Mouse (Mus musculus): Measurements from ENCODE around the gene Spsb3. TPM values are rescaled to one million over a fixed set of nuclear protein-coding genes. Genes with fewer than 3 reads are reported as not detected.

The Spsb3 gene
- polyA plus RNA-seq (2012; rRNA removed) = 22.9 and 27.5 TPM in 2 replicates

GRCm38 (mm10) chr17:24886134-24886931 lies at the start of gene Spsb3, which contains the start of gene Nubp2:
TSS of gene Spsb3 (plus strand) at chr17:24886643.
TSS of gene Nubp2 (minus strand) at chr17:24886349.

GRCm38 (mm10) chr17:24839842-24840241 lies 46.6 kb upstream of the Spsb3 start, which contains the start of gene Hagh:
TSS of gene Hagh (plus strand) at chr17:24840143.

GRCm38 (mm10) chr17:24850065-24850772 lies 36.2 kb upstream of the Spsb3 start, which contains the start of gene Fahd1:
TSS of gene Fahd1 (minus strand) at chr17:24850364.

GRCm38 (mm10) chr17:24865776-24866175 lies 20.7 kb upstream of the Spsb3 start, which contains the start of gene Igfals:
TSS of gene Igfals (plus strand) at chr17:24865997.

GRCm38 (mm10) chr17:24894995-24895547 lies 8.6 kb downstream of the Spsb3 start, which contains the start of the genes Eme2 and Mrps34:
TSS of gene Eme2 (minus strand) at chr17:24895087.
TSS of gene Mrps34 (plus strand) at chr17:24895116.

GRCm38 (mm10) chr17:24896241-24896992 lies 10.0 kb downstream of the Spsb3 start, which contains the start of gene Nme3:
TSS of gene Nme3 (plus strand) at chr17:24896500.

GRCm38 (mm10) chr17:24936259-24937237 lies 50.1 kb downstream of the Spsb3 start, which contains the start of gene Mapk8ip3:
TSS of gene Mapk8ip3 (minus strand) at chr17:24936977.

Other genes starting within 250 kb of the Spsb3 start
- 5.4 and 5.8 TPM in 2 replicates for gene Slc9a3r2, start 236.3 kb upstream of the Spsb3 start, polyA plus RNA-seq (2012; rRNA removed)
- gene Npw, start 228.2 kb upstream of the Spsb3 start, polyA plus RNA-seq (2012; rRNA removed) = 0.18 and 0.27 TPM in 2 replicates
- gene Zfp598, start 217.0 kb upstream of the Spsb3 start, polyA plus RNA-seq (2012; rRNA removed) = 20.9 and 23.8 TPM in 2 replicates
- gene Syngr3, start 196.7 kb upstream of the Spsb3 start, polyA plus RNA-seq (2012; rRNA removed) = 0.05 and 0.06 TPM in 2 replicates
- 18.1 and 19.5 TPM in 2 replicates for gene Gfer, start 190.5 kb upstream of the Spsb3 start, polyA plus RNA-seq (2012; rRNA removed)
- 0.66 and 0.81 TPM in 2 replicates for gene Noxo1, start 190.4 kb upstream of the Spsb3 start, polyA plus RNA-seq (2012; rRNA removed)
- gene Tbl3, start 179.0 kb upstream of the Spsb3 start, polyA plus RNA-seq (2012; rRNA removed) = 24.4 and 29.3 TPM in 2 replicates
- 0.32 and 0.33 TPM in 2 replicates for gene Rnf151, start 168.6 kb upstream of the Spsb3 start, polyA plus RNA-seq (2012; rRNA removed)
- gene Rps2, start 168.5 kb upstream of the Spsb3 start, polyA plus RNA-seq (2012; rRNA removed) = 2,079 and 2,282 TPM in 2 replicates
- 166 and 170 TPM in 2 replicates for gene Ndufb10, start 162.2 kb upstream of the Spsb3 start, polyA plus RNA-seq (2012; rRNA removed)
- gene Rpl3l, start 158.8 kb upstream of the Spsb3 start, polyA plus RNA-seq (2012; rRNA removed) = not detected in 2 replicates
- gene Msrb1, start 150.0 kb upstream of the Spsb3 start, polyA plus RNA-seq (2012; rRNA removed) = 20.9 and 25.8 TPM in 2 replicates
- not detected in 2 replicates for gene Hs3st6, start 133.7 kb upstream of the Spsb3 start, polyA plus RNA-seq (2012; rRNA removed)
- gene Meiob, start 82.4 kb upstream of the Spsb3 start, polyA plus RNA-seq (2012; rRNA removed) = 0.71 and 0.81 TPM in 2 replicates
- gene Hagh, start 46.5 kb upstream of the Spsb3 start, polyA plus RNA-seq (2012; rRNA removed) = 56.3 and 67.1 TPM in 2 replicates
- gene Fahd1, start 36.3 kb upstream of the Spsb3 start, polyA plus RNA-seq (2012; rRNA removed) = 21.3 and 22.2 TPM in 2 replicates
- 3.2 and 3.9 TPM in 2 replicates for gene Igfals, start 20.6 kb upstream of the Spsb3 start, polyA plus RNA-seq (2012; rRNA removed)
- 23.3 and 35.0 TPM in 2 replicates for gene Nubp2, start 294 bp upstream of the Spsb3 start, polyA plus RNA-seq (2012; rRNA removed)
- gene Eme2, start 8.4 kb downstream of the Spsb3 start, polyA plus RNA-seq (2012; rRNA removed) = 7.7 and 8.7 TPM in 2 replicates
- gene Mrps34, start 8.5 kb downstream of the Spsb3 start, polyA plus RNA-seq (2012; rRNA removed) = 44.0 and 47.7 TPM in 2 replicates
- gene Nme3, start 9.9 kb downstream of the Spsb3 start, polyA plus RNA-seq (2012; rRNA removed) = 47.2 and 54.4 TPM in 2 replicates
- 29.7 and 32.2 TPM in 2 replicates for gene Mapk8ip3, start 50.3 kb downstream of the Spsb3 start, polyA plus RNA-seq (2012; rRNA removed)
- 23.3 and 28.1 TPM in 2 replicates for gene Jpt2, start 74.0 kb downstream of the Spsb3 start, polyA plus RNA-seq (2012; rRNA removed)
- 7.1 and 8.3 TPM in 2 replicates for gene Cramp1l, start 129.1 kb downstream of the Spsb3 start, polyA plus RNA-seq (2012; rRNA removed)
- gene Ift140, start 129.4 kb downstream of the Spsb3 start, polyA plus RNA-seq (2012; rRNA removed) = 54.0 and 61.2 TPM in 2 replicates
- 2.4 and 3.1 TPM in 2 replicates for gene Tmem204, start 196.9 kb downstream of the Spsb3 start, polyA plus RNA-seq (2012; rRNA removed)
- gene Telo2, start 229.3 kb downstream of the Spsb3 start, polyA plus RNA-seq (2012; rRNA removed) = 7.4 and 8.8 TPM in 2 replicates
- 0.02 TPM in 1 of 2 replicates, not detected in the other for gene Ptx4, start 234.1 kb downstream of the Spsb3 start, polyA plus RNA-seq (2012; rRNA removed)
- gene Clcn7, start 246.7 kb downstream of the Spsb3 start, polyA plus RNA-seq (2012; rRNA removed) = 6.7 and 8.2 TPM in 2 replicates